Mouse (Mus musculus) layer of hippocampus, adult 18-20 months (tissue): ENCODE measurements at regions not wholly inside any gene's neighbourhood (a gene's known extent, or its start where the extent isn't known, plus 50 kb on each side); places are given as distances from the start of the nearest gene placed in this dataset.

Experiments used
- DNase-seq, 2 experiments: peaks; one replicate each; pipeline ENCODE4 v3.0.0; 2022; ENCODE audit warnings: low spot score in 2 of 2

- DNase-seq: no peak
Observed at GRCm38 (mm10) chr7:71043789-71044188, 307.5 kb downstream of the Gm10295 start.

DNA sequence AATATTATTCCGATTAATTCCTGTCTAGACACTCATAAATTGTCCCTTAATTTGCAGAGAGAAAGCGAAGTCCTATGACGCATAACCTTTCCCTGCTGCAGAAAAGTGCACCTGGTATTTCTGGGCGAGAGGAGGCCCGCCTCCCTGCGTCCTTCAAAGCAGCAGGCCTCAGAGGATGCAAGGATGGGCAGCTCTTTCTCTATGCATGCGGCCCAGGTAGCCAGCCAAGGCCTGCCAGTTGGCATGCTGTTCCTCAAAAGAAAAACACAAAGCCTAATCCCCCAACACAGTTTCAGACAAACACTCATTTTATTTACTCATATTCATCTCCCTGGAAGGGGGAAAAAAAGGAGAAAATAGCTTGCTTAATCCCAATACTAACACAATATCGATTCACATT lies 308.2 kb downstream of the Gm10295 start:
- DNase-seq: no peak

GRCm38 (mm10) chr7:71041388-71041787 lies 309.9 kb downstream of the Gm10295 start:
- no peak for DNase-seq

DNA sequence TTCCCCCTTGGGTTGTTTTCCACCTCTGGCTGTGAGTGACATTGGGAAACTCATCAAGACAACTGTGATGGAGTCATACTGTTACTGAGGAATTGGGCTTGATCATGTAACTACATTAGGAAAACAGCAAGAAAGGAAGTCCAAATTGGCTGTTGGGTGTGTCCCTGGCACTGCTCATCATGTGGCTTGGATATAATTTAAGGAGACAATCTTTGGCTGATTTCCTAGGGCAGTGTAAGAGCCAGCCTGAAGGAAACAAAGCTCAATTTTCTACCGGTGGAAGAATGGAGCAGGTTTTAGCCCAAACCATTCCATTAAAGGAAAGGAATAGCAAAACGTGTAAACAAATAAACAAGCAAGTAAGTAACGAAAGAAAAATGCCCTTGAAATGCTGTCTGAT lies 310.4 kb downstream of the Gm10295 start:
- DNase-seq: no peak

DNA sequence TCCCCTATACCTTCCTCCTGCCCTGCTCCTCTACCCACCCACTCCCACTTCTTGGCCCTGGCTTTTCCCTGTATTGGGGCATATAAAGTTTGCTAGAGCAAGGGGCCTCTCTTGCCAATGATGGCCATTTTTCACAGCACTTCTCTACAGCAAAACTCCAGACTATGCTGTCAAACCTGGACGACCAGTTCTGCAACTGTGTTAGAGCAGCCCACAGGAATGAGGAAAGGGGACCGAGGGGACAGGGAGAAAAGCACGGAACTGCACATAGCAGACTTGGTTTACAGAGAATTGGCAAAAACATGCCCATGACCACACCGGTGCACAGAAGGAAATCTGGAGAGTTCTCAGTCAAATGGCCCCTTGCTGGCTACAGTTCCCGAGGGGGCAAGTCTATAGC lies 312.7 kb downstream of the Gm10295 start:
- no peak for DNase-seq

- DNase-seq: no peak
Observed at GRCm38 (mm10) chr7:71033121-71033520, 318.2 kb downstream of the Gm10295 start.

DNA sequence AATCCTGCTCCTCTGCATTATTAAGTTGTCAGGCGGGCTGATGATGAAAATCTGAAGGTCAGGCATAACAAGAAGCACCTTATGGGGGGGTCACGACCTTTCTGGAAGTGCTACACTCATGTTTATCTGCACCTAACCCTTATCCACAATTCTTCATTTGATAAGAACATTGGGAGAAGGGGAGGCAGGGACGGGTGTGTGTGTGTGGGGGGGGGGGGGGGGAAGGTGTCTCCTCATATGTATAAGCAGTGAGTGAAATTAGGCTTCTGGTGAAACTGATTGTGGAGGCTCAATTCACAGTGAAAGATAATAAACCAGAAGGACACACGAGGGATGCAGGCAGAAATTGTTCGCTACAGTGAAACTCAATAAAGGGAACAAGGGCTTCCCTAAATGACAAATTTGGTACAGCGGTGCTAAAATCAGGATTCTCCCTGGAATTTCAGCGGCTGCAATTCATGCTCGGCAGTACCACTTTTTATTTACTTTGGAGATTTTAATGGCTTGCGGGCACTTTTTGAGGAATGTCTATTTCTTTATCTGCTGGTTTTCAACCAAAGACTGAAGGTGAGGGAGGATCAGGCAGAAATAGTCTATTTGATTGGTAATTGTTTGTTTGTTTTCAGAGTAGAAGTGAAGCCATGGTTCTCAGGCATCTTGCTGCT lies 327.2 kb downstream of the Gm10295 start:
- DNase-seq: no peak

GRCm38 (mm10) chr7:71023253-71023945 lies 327.9 kb downstream of the Gm10295 start:
- DNase-seq: no peak
